Mouse (Mus musculus) heart, postnatal 0 days (tissue): Measurements from ENCODE around the gene D430019H16Rik.

Source experiments
- CTCF ChIP-seq: IDR thresholded peaks from 2 replicates; pipeline ENCODE4 v1.5.1; 2016; ENCODE audit warnings: antibody characterized with exemption, control low read depth, low read depth
- EP300 ChIP-seq: IDR thresholded peaks from 2 replicates; pipeline ENCODE4 v1.6.1; 2016; ENCODE audit warnings: antibody characterized with exemption, low read depth

DNA sequence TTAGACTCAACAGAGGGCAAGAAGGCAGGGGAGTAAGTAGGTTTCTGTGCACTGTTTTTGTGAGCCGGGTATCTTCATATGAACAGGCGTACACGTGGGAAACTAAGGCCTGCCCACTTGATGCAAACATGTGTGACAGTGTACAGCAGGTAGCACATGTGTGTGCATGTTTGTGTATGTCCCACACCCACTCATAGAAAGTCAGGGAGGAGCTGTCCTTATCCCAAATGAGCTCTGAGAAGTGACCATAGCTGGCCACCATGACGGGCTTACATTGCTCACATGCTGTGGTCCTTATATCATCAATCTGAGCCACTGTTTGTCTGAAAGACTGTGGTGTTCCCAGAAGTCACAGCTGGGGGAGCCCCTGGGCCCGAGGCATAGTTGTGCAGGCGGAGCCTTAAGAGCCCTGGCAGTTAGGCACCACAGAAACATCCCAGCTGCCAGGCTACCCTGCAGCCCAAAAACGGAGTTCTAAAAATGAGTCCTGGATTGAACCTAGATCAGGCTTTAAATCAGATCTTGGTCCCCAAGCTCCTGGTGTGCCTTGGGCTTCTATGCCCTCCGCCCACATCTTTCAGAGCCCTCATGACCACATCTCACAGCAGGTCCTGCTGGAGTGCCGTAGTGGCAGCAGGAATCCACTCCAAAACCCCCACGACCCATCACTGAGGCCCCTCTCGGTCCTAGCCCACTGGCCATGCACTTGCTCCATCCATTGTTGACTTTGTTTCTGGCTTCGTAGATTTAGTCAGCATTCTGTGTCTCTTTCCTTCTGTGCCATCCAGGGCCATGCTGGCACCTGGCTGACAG, 88.1 kb downstream of the D430019H16Rik start:
- TF ChIP-seq CTCF: no peak
- no peak for TF ChIP-seq EP300
